Mouse (Mus musculus) adipocyte (in vitro differentiated cells): ENCODE data around the gene Hoxa7.

ENCODE experiments used
- DNase-seq: peaks from one replicate; pipeline ENCODE4 v3.0.0-alpha.2; 2016; ENCODE audit warnings: low spot score

Hoxa7 gene

DNA sequence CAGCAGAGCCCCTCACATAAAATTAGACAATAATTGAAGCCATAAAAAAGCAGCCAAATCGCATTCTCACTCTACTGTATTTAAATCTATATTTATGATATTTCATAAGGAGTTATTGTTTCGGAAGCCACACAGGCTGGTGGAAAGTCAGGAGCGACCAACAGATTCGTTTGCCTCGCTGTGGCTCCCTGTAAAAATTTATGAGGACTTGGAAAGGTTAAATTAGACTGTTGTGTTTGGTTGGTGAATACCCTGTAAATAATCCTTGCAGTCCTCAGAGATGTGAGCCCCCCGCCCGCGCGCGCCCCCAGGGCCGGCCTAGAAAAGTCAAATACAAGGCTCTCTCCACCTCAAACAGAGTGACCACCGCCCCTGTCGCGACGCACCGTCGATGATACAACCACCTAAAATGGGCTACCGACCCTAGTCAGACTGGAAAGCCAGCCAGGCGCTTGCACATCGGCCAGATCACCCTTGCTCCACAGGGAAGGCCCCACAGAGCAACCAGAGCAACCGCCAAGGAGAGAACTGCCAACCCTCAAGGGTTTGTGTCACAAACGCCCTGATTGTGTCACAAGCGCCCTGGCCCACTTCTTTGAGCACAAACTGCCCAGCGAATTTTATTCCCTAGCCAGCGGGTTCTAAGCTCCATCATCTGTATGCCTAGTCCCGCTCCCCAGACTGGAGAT, 5.1 kb upstream of the Hoxa7 start:
- peak; percentile 43 for DNase-seq

GRCm38 (mm10) chr6:52225612-52226568, 4.2 kb upstream of the Hoxa7 start:
- no peak for DNase-seq

DNA sequence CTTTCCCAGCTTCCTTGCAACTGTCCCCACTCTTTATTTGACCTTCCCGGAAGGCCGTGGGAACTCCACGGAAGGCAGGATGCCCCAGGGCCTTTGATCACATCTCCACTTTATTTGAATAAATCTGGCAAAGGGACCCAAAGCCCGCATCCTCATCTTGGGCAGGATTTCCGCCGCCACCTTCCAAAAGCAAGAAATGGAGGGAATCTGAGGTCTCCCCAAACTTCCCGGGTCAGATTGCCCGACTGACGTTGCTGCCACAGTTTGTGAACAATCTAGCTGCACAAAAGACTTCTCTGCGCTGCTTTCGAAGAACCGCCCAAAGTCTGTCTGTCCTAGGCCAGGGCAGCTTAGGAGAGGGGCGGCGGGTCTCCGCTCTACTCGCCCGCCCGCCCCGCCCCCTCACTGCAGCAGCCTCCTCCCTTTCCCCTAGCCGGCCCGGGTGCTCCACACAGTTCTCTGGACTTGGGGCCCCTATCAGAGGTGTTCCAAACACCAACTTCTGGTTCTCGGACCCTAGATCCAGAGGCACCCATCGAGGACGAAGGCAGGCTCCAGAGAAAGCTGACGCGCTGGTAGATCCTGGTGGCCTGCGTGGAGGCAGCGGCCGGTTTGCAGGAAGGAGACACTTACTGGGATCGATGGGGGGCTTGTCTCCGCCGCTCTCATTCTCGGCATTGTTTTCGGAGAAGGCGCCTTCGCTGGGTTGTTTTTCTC, 3.4 kb upstream of the Hoxa7 start:
- no peak for DNase-seq

GRCm38 (mm10) chr6:52223939-52224760, 2.5 kb upstream of the Hoxa7 start:
- DNase-seq = no peak

DNA sequence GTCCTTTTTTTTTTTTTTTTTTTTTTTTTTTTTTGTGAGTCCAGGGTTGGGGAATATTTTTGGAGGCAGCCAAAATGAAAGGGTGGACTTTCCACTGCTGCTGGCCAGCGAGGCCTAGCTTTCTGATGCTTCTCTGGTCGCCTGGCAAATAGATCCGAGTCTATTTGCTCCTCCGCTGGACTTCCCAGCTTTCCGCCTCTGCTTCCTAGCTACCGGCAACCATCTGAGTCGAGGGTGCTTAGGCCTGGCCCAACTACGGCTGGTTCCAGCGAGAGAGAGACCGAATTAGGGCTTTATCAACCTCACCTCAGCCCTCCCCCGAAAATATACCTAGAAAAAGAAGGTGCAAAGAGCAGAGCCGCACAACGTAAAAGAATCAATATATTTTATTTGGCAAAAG, 1.1 kb upstream of the Hoxa7 start:
- no peak for DNase-seq

GRCm38 (mm10) chr6:52221993-52222685, 485 bp upstream of the Hoxa7 start:
- DNase-seq = no peak

GRCm38 (mm10) chr6:52220865-52221310, 766 bp downstream of the Hoxa7 start:
- DNase-seq = no peak

DNA sequence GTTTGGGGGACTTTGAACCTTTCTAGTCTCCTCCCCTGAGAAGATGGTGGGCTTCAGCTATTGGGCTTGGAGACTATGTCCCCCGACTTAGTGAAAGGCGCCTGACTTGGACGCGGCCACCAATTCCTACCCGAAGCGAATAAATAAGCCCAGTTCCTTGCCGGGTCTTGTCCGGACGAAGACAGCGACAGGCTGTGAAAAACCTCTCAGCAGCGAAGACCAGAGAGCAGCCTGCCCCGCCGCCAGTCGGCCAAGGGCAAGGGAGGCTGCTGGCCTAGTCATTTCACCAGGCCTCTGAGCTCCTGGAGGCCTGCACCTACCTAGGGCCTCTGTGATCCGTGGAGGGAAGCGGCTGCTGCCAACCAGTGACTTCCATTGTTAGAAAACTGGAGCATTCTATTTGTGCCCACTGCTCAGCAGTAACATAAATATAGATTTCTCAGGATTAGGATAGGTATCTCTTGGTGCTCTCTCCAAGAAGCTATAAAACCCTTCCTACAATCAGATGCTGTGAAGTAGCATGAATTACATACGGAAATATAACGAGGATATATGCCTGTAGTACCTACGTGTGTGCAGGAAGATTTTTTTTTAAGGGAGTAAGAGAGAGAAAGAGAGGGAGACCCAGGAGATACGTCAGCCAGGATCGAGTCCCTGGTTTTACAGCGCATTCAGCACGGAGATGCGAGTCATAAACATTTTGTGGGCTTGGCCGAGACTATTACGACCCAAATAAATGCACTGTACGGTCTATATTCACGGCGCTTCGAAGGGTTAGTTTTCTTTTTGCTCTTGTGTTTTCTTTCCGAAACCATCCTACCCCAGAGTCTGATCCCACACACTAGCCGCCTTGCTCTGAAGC, 1.4 kb downstream of the Hoxa7 start:
- DNase-seq = no peak

DNA sequence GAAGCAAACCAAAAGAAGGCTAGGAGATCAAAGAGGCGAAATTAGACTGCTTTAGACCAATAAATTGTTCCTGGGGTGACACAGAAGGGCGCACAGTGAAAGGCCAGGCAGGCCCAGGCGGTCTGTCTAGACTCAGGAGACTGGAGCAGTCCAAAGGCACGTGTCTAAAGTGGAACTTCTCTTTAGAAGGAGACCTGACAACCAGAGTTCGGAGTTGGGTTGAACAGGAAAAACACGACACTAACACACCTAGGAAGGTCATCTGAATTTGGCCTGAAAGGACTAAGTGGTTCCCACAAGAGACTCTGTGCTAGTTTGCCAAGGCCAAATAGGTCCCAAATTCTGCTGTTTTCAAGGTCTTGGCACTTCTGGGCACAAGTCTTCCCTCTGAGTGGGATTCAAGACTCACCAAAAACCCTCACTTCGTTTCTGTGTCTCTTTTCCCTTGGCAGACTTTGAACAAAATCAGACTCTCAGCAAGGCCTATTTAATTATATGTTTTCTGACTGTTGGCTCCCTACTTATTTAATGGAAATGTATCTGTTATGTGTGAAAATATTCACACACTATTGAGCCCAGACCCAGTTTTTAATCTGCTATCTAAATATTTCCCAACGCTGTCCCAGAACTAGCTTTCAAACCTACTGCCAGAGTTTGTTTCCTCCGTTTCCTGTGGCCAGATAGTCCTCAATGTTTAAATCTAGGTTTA, 2.3 kb downstream of the Hoxa7 start:
- no peak for DNase-seq

DNA sequence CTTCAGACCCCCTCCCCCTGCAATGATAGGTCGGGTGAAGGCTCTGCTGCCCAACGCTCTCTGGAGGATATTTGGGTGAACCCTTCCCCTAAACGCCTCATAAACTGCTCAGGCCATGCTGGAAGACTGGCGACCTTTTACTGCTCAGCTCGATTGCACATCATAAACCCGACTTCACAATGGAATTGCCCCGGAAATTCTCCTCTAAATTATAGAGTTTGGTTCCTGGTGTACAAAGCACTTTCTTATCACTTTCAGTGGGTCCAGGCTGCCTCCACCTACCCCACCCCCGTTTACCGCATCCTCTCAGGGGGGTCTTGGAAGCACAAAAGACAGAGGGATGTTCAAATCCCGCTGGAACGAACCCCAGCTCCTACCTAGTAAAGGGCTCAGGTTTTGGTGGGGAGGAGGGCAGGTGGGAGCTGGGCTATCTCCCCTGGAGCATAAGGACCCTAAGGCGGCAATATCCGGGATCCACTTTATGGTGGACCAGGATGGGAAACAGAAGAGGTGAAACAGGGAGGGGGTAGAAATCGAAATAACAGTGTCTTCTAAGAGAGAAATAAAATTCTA, 2.9 kb downstream of the Hoxa7 start:
- DNase-seq = no peak

- no peak for DNase-seq
Observed at GRCm38 (mm10) chr6:52217895-52218642, 3.6 kb downstream of the Hoxa7 start.

DNA sequence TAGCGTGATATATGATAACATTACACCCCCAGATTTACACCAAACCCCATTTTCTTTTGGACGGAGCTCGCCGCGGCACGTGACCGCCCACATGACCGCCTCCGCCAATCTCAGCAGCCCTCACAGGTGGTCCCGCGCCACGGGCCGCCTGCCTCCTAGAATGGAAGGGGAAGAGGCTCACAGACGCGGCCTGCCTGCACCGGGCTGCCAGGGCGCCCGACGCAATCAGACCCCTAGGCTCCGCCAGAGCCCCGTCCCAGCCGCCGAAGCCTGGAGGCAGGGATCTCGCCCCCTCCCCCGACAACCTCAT, 4.2 kb downstream of the Hoxa7 start:
- peak; percentile 78 for DNase-seq

DNA sequence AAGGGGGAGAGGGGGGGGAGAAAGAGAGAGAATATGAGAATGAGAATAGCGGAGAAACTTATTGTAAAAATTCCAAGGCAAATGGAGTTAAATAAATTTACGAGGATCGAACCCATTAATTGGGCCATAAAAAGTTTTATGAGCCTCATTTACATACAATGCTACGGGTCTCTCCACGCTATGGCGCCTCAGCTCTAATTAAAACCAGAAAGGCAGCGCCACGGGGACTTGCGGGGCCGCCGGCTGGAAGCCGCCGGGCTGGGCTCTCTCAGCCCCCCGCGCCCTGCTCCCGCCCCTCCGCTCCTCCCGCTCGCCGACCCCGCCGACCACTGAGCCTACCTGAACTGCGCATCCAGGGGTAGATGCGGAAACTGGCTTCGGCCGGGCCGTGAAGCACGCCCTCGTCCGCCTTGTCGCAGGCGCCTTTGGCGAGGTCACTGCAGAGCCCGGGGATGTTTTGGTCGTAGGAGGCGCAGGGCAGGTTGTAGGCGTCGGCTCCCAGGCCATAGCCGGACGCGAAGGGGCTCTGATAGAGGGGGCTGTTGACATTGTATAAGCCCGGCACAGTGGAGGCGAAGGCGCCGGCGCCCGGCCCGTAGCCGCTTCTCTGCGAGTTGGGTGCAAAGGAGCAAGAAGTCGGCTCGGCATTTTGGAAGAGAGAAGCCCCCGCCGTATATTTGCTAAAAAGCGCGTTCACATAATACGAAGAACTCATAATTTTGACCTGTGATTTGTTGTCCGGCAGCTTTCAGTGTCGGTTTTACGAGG, 4.8 kb downstream of the Hoxa7 start:
- no peak for DNase-seq

DNA sequence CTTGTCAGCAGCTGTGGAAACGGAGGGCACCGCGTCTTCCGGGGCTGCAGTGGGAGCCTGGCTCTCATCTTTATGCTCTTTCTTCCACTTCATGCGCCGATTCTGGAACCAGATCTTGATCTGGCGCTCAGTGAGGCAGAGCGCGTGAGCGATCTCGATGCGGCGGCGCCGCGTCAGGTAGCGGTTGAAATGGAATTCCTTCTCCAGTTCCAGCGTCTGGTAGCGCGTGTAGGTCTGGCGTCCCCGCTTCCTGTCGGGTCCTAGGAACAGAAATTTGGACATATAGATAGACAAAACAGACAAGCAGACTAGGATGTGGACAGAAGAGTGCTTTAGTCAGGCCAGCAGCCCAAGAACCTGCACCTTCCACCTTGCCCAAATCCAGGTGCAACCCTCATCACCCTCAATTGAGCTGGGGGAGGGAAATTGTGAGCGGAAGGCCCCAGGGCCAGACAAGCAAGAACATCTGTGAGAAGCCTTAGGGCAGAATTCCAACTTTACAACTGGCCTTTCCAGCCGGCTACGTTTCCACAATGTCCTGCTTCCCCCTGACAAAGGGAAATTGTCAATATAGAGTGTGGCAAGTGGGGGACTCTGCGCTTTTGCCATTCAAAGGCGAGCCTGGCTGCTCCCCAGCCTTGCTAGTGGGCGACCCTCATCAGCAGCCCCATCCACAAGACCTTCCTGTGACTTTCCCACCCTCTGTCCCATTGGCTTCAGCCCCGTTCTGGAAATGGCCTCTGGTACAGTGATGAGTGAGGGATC, 5.7 kb downstream of the Hoxa7 start:
- DNase-seq = no peak

DNA sequence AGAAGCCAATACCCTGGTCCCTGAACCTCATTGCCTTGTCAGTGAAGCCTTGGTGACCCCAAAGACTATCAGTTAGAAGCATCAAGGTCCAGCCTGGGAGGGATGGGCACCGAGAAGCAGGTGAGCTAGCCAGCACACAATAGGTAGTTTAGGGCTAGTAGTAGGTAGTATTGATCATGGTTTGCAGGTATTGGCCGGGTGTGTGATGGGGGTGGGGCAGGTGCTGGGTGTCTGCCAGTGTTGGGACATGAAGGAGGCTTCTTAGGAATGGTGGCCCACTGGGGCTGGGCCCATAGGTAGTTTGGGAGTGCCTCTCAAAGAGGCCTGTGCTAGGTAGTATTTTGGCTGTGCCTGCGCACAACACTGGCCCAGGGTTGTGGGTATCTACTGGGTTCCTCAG, 6.6 kb downstream of the Hoxa7 start:
- no peak for DNase-seq

- peak; percentile 40 for DNase-seq
Observed at GRCm38 (mm10) chr6:52214271-52214670, 7.4 kb downstream of the Hoxa7 start.
